Mouse (Mus musculus) kidney, adult 2 months (tissue): ENCODE measurements around the gene Psors1c2.

Source experiments
- CTCF ChIP-seq: fragments of 200-500 bp; conservative IDR thresholded peaks from 2 replicates; pipeline ENCODE4 v1.5.1; 2011; ENCODE audit warnings: low read depth, mild to moderate bottlenecking, control low read depth, low read length, moderate library complexity, mixed read lengths; ENCODE audit not compliant: insufficient read depth, insufficient read length
- POLR2A ChIP-seq: fragments of 200-500 bp; IDR thresholded peaks from one replicate; pipeline ENCODE4 v1.6.1; 2011; ENCODE audit warnings: low read depth, low read length, control low read depth

DNA sequence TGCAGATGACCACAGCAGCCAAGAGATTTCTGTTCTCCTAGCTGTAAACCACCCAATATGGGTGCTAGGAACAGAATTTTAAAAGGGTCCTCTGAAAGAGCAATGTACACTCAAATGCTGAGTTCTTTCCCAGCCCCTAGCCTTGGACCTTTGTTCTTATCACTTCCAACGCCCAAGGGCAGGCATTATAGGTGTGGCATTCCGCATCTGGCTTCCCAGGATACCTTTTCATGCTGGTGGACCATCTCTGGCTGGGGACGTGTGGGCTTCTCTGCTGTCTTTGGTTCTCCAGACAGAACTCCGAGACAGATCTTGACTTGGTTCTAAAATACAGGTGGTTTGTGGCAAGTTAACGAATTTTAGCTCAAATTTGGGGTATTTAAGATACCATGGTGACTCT, 30.2 kb upstream of the Psors1c2 start:
- no peak for TF ChIP-seq POLR2A
- no peak for TF ChIP-seq CTCF
